Mouse (Mus musculus): ENCODE data around the gene Dctpp1.

Dctpp1 gene

DNA sequence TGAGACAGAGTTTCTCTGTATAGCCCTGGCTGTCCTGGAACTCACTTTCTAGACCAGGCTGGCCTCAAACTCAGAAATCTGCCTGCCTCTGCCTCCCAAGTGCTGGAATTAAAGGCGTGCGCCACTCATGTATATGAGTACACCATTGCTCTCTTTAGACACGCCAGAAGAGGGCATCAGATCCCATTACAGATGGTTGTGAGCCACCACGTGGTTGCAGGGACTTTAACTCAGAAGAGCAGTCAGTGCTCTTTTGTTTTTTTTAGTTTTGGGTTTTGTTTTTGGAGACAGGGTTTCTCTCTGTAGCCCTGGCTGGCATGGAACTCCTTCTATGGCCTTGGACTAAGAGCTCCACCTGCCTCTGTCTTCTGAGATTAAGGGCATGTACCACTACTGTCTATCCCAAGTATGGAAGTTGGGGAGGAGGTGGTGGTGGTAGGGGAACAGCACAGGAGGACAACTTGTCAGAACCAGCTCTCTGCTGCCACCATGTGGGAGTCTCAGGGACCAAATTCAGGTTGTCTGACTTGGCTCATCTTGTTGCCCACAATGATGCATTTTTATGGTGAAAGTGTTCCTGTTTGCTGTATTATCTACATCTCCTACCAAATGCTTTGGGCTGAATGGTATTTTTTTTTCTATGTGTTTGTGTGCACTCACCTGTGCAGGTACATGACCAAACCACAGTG is 31.8 kb downstream of the Dctpp1 start:
- DNase-seq = peak; percentile 91

DNA sequence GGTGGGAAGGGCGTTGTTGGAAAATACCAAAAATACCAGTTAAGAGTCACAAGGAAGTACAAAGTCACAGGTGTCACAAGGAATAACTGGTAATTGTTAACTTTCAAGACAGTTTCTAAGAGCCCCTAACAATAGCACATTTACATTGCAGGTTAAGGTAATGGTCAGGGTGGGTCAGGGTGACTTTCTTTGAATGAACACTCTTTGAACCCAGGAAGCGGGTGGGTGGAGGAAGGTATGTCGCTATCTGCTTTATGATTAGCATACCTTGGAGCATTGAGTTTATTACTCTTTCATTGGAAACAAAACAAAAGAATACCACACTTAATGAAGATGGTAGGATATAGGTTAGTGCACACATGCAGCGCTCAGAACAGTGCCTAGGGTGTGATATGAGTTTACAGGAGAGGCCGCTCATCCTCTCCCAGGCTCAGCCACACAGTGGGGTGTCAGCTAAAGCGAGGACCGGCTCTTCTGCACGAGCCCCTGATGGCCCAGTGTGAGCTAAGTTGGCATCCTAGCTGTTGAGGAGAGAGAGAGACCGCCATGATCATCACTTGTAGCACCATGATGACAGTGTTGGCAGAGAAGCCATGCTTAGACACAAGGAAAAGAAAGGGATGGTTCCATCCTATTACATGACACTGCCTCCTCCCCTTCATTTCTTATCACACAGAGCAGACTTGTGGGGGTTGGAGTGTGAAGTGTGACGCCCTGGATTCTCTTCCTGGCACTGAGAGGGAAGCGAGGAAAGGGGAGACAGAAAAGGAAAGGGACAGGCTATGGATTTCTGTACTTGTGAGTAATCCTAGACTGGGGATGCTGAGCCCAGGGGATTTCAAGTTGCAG is 35.1 kb downstream of the Dctpp1 start:
- peak; percentile 79 for DNase-seq

DNA sequence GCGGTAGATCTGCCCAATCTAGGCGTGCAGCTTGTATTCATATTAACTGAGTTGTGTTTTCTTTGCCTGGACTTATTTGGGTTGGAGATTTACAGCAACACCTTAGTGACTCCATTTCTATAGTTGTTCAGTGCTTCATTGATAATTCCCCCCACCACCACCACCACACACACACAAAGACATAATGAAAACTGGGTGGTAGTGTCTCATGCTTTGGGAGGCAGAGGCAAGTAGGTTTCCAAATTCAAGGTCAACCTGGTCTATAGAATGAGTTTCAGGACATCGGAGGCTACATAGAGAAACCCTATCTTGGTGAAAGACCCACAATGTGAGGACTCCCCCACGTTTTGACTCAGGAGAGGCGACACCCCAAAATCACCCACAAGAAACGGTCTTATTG is 35.9 kb downstream of the Dctpp1 start:
- DNase-seq = no peak

DNA sequence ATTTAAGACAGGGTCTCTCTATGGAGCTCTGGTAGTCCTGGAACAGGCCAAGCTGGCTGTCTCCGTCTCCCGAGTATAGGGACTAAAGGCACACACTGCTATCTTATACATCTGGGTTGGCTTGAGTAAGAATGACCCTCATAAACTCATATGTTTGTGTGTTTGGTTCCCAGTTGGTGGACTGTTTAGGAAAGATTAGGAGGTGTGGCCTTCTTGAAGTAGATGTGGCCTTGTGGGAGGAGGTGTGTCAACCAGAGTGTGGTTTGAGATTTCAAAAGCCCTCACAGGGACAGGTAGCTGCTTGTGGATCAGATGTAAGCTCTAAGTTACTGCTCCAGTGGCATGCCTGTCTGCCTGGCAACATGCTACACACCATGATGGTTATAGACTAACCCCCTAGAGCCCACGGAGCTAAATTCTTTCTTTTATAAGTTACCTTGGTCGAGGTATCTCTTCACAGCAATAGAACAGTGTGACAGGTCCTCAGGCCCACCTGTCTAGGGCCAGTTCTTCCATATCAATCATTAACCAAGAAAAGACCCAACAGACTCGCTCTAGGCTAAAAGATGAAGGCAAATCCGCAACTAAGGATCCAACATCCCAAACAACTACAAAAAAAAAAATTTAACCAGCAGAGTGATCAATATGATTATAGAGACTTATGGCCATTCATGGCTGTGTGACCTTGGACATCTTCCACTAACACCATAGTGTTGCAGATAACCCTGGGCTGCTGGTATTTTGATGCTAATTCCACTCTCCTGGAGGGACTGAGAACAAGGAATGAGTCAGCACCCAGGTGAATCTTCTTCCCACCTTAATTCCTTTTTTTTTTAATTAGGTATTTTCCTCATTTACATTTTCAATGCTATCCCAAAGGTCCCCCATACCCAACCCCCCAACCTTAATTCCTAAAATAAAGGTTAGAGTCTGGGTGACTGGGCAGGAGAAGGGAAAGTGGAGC is 36.7 kb downstream of the Dctpp1 start:
- DNase-seq = peak; percentile 60

DNA sequence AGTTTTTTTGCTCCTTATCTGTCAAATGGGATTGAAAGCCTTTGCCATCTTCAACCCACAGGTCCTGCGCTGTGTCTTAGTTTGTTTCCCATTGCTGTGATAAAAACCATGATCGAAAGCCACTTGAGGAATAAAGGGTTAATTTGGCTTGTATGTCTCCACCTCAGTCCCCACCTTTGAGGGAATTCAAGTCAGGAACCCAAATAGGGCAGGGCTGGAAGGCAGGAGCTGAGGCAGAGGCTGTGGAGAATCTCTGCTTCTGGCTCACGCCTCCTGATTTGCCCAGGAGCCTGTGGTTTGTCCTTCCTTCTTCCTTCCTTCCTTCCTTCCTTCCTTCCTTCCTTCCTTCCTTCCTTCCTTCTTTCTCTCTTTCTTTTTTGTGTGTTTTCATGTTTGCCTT is 37.4 kb downstream of the Dctpp1 start:
- DNase-seq = no peak

DNA sequence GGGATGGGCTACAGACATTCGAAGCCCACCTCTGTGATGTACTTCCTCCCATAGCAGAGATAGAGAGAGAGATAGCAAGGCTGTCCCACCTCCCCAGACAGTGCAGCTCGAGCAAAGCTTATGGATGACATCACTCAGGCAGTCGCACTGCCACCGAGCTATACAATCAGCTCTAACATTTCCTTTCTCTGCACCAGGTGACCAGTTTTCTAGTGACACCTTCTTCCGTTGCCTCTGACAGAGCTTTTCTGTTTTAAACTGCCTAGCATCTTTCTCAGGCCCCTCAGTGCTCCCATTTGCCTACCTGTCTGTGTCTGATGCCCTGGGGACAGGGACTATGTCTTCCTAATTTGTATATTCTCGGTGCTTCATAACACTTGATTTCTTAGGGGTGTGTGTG is 40.1 kb downstream of the Dctpp1 start:
- DNase-seq = no peak

DNA sequence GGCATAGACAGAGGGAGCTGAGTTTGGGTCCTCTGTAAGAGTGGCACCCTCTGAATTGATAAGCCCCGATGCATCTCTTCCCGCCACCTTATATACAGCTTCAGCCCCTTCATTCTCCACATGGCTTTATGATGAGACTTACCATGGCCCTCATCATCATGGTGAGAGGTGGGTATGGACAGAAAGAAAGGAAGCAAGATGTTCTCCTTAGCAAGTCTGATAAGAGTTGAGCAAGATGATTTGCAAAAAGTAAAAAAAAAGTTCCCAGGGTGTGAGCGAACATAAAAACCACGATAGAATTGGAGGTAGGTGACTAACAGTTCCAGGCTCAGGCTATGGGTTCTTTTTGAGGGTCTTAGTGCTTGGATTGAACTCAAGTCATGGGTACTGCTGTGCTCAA is 41.8 kb downstream of the Dctpp1 start:
- no peak for DNase-seq

DNA sequence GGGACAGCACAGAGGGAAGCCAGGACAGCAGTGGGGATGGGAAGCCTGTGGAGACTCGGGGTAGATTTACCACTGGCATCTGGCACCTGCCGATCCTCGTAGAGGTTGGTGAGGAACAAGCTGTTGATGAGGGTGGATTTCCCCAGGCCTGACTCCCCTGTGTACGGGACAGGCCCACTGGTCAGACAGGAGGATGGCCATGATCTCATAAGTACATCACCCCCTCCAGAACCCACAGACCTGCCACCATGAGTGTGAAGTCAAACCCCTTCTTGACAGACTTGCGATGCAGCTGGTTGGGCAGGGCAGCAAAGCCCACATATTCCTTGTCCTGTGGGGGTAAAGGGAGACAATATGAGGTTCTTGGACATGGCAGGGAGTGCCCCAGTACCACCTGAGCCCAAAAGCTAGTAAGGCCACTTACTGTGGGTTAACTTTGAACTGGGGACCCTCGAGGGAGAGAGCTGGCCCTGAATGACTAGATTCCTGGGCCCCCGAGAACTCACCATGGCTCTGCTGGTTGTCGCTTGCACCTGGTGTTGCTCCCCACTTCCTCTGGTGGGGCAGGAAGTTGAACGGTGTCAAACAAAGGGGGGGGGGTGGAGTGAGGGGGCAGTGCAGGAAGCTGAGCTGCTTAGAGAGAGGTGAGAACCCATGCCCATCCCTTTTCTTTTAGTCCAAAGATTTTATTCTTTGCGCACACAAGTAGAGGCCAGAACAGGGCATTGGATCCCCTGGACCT is 42.4 kb downstream of the Dctpp1 start:
- no peak for DNase-seq

DNA sequence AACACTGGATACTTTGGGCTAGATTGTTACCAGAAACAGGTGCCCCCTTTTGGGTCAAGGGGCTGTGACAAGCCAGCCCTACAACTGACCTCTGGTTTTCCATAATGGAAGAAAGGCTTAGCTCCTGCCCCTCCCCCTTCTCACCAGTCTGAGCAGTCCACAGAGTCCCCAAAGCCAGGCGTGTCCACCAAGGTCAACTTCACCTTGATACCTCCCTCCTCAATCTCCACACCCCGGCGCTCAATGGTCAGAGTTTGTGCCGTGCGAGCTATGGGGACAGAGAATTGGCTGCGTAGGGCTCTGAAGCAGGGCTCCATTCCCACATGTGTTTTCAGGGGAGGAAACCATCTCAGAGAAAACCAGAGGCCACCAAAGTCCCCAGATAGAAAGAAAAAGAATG is 43.0 kb downstream of the Dctpp1 start:
- DNase-seq = no peak

DNA sequence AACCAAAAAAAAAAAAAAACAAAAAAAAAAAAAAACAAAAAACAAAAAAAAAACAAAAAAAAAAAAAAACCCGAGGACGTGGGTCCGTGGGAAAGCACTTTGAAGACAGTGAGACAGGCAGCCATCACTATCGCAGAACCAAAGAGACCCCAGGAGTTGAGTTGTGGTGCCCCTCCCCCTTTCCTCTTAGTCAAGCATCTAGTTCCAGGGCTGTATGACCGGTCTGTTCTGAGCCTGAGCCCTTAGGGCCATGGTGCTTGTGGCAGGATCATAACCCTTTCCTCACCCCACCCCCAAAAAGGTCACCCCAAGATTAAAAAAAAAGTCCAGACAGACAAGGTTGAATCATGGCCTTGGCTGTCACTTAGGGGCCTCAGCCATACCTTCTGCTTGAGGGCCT is 44.2 kb downstream of the Dctpp1 start:
- no peak for DNase-seq

DNA sequence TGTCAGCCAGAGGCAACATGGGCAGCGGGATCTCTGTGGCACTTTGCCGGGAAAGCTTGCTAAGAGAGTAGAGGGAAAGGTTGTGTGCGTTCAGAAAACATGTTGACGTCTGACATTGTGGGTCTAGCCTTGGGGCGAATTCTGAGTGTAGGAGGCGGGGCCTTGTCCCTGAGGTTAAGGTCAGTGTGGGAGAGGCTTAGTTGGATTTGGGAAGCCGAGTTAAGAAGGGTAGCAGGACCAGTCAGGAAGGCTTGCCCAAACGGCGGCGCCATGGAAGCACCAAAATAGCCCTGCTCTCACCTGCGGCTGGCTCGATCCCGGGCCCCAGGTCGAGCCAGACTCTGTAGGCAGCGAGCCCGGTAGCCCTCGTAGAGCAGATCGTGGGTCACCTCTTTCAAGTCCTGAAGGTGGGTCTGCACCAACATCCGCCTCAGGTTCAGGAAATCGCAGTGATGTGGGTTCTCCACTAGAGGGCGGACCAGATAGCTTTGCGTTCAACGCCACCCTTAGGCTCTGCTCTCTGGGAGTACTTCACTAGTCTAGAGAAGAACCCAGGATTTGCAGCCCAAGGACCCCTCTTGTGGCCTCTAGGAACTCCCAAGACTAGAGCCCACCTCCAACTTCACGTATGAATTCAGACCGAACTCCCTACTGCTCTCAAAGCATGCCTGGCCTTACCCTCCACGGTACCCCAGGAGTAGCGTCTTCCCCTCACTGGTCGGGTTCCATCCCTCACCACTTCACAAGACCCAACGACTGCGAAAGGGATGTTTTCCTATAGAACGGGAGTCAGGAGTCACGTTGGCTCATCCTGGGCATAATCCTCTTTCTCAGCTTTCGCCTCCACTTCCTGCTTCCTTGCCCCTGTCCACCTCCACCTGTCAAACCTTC is 45.3 kb downstream of the Dctpp1 start:
- DNase-seq = peak; percentile 73

DNA sequence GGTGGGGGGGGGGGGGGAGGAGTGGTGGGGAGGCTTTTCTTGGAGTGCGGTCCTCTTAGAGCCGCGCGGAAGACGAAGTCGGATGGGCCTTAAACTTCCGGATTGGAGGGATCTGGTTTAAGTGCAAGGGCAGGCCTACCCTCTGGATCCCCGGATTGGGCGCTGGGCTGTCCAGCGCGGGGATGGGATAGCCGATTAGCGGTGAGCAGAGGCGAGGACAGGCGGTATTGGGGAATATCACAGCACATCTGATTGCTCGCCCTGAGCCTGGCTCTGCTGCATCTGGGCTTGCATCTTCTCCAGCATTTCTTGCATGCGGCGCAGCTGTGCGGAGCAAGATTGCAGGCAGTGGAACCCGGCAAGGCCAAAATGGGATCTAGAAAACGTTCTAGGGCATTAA is 46.0 kb downstream of the Dctpp1 start:
- DNase-seq = no peak

DNA sequence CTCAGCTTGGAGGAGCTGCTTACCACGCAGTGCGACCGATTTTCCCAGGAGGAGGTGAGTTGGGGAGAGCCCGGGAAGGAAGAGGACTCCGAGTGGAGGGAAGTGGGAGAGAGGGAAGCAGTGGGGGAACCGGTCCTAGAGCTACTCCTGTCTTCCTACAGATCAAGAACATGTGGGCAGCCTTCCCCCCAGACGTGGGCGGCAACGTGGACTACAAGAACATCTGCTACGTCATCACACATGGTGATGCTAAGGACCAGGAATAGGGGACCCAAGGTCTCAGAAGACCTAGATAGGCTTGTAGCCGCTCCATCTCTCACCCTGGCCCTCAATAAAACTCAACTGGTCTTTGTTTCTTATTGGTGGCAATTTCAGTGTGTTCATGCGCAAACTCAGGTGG is 46.6 kb downstream of the Dctpp1 start:
- DNase-seq = no peak

DNA sequence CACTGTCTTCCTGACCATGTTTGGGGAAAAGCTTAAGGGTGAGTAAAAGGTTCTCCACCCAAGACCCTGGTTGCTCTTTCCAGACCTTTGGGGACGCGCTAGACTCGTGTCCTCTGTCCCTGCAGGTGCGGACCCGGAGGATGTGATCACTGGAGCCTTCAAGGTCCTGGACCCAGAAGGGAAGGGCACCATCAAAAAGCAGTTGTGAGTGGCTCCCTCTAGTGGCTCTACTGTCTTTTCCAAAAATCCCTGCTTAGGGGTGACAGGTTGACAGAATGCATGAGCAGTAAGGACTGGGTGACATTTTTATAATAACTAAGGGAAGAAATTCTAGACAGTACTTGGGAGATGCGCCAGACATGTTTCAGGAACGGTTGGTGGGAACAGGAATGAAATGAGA is 47.0 kb downstream of the Dctpp1 start:
- peak; percentile 51 for DNase-seq

DNA sequence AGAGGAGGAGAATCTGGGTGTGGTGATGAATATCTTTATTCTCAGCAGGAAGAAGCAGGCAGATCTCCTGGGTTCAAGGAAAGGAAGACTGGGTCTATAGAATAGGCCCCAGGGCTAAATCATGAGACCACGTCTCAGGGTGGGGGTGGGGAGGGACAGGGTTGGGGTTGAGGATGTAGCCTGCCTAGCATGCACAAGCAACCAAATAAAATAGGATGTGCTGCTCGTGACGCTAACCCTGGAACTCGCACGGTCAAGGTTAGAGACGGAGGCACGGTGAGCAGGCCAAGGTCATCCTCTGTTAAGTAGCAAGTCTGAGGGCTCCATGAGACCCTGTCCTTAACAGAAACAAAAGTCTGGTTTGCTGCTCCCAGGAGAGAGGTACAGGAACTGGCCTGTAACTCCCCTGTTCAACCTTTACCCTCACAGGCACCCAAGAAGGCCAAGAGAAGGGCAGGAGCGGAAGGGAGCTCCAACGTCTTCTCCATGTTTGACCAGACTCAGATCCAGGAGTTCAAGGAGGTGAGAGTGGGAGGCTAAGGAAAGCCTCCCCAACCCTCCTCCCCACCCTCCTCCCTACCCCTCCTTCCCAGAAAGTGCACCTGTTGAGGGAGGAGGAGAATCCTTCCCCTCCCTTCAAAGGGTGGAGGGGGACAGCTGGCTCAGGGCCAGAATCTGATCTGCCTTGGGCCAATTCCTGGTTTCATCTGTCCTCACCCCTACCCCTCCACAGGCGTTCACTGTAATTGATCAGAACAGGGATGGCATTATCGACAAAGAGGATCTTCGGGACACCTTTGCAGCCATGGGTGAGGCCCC is 47.9 kb downstream of the Dctpp1 start:
- DNase-seq = no peak

DNA sequence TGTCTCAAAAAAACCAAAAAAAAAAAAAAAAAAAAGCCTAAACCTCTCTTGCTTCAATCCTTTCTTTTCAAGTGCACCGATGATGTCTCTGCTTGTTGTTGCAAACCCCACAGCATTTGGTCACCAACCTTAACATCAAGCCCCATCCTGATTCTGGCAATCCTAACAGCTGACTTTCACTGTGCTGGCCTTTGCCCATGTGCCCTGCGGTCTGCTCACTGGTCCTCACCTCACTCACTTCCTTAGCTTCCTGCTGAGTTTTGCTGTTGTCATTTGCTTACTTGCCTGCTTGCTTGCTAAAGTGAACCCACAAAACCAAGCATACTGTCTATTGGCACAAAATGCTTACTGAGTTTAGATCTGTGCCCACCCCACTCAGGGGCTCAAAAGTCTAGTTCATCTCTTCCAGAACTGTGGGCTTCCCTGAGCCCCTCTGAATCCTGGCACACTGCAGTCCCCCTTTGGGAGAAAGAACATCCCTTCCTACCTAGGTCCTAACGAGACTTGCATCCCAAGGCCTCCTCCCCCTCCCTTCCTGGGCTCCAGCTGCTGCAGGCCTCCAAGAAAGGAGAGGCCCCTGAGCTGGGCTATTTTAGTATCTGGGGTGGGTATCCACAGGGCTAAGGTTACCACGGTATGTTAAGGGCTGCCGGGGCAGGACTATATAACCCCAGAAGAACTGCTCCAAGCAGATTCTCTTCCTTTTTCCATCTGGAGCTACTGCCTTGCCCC is 49.3 kb downstream of the Dctpp1 start:
- no peak for DNase-seq

DNA sequence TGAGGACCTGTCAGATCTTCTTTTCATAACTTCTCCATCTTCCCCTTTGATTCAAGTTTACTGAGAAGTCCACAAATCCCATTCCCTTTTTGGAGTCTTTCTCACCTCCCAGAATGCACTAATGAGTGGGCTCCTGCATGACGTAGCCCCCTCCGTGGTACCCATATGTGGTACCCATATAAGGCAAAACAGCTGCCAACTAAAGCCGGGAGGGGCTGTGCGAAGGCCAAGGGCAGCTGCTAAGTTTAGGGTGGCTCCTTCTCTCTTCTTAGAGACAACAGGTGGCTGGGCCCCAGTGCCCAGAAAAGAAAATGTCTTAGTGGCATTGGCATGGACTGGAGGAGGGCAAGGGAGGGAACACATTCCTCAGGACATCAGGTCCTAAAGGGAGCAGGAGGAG is 50.2 kb downstream of the Dctpp1 start:
- DNase-seq = no peak

DNA sequence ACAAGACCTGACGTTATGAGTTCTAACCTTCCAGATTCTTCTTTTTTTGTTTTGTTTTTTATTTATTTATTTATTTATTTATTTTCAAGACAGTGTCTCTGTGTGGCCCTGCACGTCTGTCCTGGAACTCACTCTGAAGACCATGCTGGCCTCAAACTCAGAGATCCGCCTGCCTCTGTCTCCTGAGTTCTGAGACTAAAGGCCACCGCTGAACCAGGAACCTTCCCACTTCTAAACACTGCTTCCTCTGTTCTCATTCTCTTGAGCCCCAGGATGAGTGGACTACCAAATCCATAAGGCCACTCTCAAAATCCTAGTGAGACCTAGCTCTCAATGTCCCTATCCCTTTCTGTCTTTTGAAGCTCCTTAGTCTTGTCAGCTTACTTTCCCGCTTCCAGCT is 50.7 kb downstream of the Dctpp1 start:
- DNase-seq = no peak

DNA sequence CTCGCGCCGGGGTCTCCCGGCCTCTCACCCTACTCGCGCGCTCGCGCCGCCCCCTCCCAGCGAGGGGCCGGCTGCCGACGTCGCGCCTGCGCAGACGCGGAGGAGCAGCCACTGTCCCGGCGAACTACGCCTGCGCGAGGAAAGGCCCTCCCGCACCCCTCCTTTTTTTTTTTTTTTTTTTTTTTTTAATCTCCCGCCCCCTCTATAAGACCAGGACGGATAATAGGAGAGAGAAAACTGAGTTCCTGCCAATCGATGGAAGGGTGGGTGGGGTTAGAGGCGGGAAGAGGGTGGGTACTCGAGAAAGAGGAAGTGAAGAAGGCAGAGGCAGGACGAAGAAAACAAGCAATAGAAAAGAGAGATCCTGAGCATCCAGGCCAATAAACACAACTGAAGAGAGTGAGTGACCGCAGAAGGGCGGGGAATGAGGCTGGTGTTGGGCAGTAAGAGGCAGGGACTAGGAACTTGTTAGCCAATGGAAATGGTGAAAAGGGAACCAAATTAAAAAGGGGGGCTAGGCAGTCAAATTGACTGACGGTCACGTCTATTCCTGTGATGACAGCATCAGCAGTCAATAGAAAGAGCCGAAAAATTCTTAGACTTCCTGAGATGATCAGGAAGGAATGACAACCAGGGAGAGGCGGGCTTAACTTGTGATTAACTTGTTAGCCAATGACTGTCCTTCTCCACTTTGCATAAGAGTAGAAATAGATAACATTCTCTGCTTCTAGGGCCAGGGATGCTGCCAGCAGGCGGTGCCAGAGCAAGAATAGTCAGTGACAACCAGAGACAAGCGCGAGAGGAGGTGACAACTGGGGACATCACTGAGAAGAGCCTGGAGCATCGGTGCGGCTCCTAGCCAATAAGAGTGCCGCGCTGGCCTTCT is 51.7 kb downstream of the Dctpp1 start, which contains the start of gene Mylpf:
Mylpf (plus strand) TSS at position 338 of the 886 bp plus-strand sequence.
- DNase-seq = peak; percentile 93
